In genomic region chr16:93014991-93015390, GRCm38 (mm10) we compare ENCODE assay signal across 19 mouse cellular contexts.
"Had no signal": no experiment of that assay in that cellular context is flagged by ENCODE, and none has a peak within 500 bp of the region (broad histone marks: within the 10 kb centered on the region; RNA-seq: fewer than 3 reads in every experiment).

No protein-coding gene starts in this region.

- ATAC-seq: midbrain, embryonic 16.5 days had no signal

- H3K4me3 ChIP-seq: lung, embryonic 15.5 days; midbrain, embryonic 10.5 days; midbrain, embryonic 12.5 days; myocyte; neural tube, embryonic 13.5 days; neural tube, embryonic 15.5 days had no signal

- H3K27me3 ChIP-seq: lung, embryonic 15.5 days; neural tube, embryonic 15.5 days had no signal

- H3K27ac ChIP-seq: lung, embryonic 15.5 days; midbrain, embryonic 10.5 days; midbrain, embryonic 12.5 days; neural tube, embryonic 13.5 days; neural tube, embryonic 15.5 days had no signal

- H3K9ac ChIP-seq: lung, embryonic 15.5 days; midbrain, embryonic 12.5 days; neural tube, embryonic 13.5 days; neural tube, embryonic 15.5 days had no signal

- H3K36me3 ChIP-seq: lung, embryonic 15.5 days; midbrain, embryonic 10.5 days; midbrain, embryonic 12.5 days; neural tube, embryonic 13.5 days; neural tube, embryonic 15.5 days had no signal

- H3K4me2 ChIP-seq: lung, embryonic 15.5 days; midbrain, embryonic 12.5 days; neural tube, embryonic 13.5 days; neural tube, embryonic 15.5 days had no signal

- H3K9me3 ChIP-seq: lung, embryonic 15.5 days; midbrain, embryonic 12.5 days; neural tube, embryonic 13.5 days; neural tube, embryonic 15.5 days had no signal

- H3K4me1 ChIP-seq: midbrain, embryonic 10.5 days; midbrain, embryonic 12.5 days; neural tube, embryonic 13.5 days; neural tube, embryonic 15.5 days had no signal

- DNase-seq: lung, adult 18-20 months; lung, postnatal 10 days; lung, postnatal 4 days; midbrain, embryonic 14.5 days; retina, postnatal 1 day; right cerebral cortex, adult 18-20 months; right cerebral cortex, postnatal 25 days; right cerebral cortex, postnatal 4 days; spleen, adult 18-20 months; thymus, adult 18-20 months; thymus, postnatal 14 days; thymus, postnatal 36 days had no signal
